Mouse (Mus musculus) embryonic facial prominence, embryonic 10.5 days (tissue): ENCODE measurements at regions not wholly inside any gene's neighbourhood (a gene's known extent, or its start where the extent isn't known, plus 50 kb on each side); places are given as distances from the start of the nearest gene placed in this dataset.

Experiments used
- DNase-seq: peaks from one replicate; pipeline ENCODE4 v3.0.0-alpha.2; 2017; ENCODE audit warnings: low spot score
- H3K27ac ChIP-seq: fragments of 300-500 bp; sonication (generic); replicated peaks from 2 replicates; pipeline ENCODE4 v1.5.1; 2016; ENCODE audit warnings: mild to moderate bottlenecking
- H3K27me3 ChIP-seq: fragments of 300-500 bp; sonication (generic); replicated peaks from 2 replicates; pipeline ENCODE4 v1.6.1; 2016; ENCODE audit warnings: low read depth, mild to moderate bottlenecking; ENCODE audit not compliant: poor library complexity, severe bottlenecking
- H3K36me3 ChIP-seq: fragments of 300-500 bp; sonication (generic); replicated peaks from 2 replicates; pipeline ENCODE4 v1.6.1; 2016; ENCODE audit warnings: mild to moderate bottlenecking, moderate library complexity
- H3K4me1 ChIP-seq: fragments of 300-500 bp; sonication (generic); 2 replicates; pipeline ENCODE4 v1.6.1; 2016
- H3K4me3 ChIP-seq: fragments of 300-500 bp; sonication (generic); 2 replicates; pipeline ENCODE4 v1.5.1; 2016; ENCODE audit warnings: mild to moderate bottlenecking, moderate library complexity
- H3K9me3 ChIP-seq: fragments of 300-500 bp; sonication (generic); 2 replicates; pipeline ENCODE4 v1.6.1; 2016; ENCODE audit warnings: mild to moderate bottlenecking
- WGBS: fragments of 180-500 bp; shearing (Covaris S2); methylation state at CpG from one replicate; pipeline ENCODE4 v1.1.7; 2016; 5-methylcytosine and 5-hydroxymethylcytosine counted together

DNA sequence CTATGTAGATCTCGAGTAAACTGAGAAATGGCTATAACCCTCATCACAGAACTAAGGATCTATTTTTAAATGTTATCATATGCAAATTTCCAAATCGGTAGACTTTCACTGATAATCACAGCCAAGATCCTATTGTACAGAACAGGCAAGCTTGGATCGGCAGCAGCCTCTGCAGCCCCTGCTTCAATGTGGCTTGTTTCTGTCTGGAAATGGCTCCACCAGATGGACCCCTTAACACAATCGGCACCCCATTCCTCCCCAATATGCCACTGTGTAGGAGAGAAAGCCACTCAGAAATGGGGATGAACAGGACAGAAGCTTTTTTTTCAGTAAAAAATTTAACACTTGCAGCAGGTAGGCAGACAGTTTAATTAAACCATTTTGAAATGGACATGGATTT lies 61.5 kb upstream of the Inhba start:
- H3K9me3 ChIP-seq: no peaks in the 10 kb centered on the region
- H3K4me1 ChIP-seq: no peaks in the 10 kb centered on the region
- 87% methylated on average over 4 of the region's 4 CpGs for WGBS

GRCm38 (mm10) chr13:15950885-15951610 lies 60.6 kb upstream of the Inhba start:
- Histone ChIP-seq H3K9me3 (no peaks in the 10 kb centered on the region), H3K36me3 (no peaks in the 10 kb centered on the region), H3K4me3 (no peak overlapping the region), H3K4me1 (no peaks in the 10 kb centered on the region), H3K27ac (no peak overlapping the region), H3K27me3 (no peaks in the 10 kb centered on the region)
- DNase-seq: no peak
- 83% methylated on average over 3 of the region's 3 CpGs for WGBS

More for the DNA sequence above, 61.5 kb upstream of the Inhba start:
- no peak for DNase-seq
- H3K36me3 ChIP-seq: no peaks in the 10 kb centered on the region
- H3K27me3 ChIP-seq: no peaks in the 10 kb centered on the region
- H3K4me3 ChIP-seq: no peak overlapping the region
- H3K27ac ChIP-seq: no peak overlapping the region
